Mouse (Mus musculus) lung, adult 2 months (tissue): ENCODE measurements around the gene Grxcr1.

Experiments
- CTCF ChIP-seq: fragments of 200-500 bp; IDR thresholded peaks from 2 replicates; pipeline ENCODE4 v1.5.1; 2011; ENCODE audit warnings: mild to moderate bottlenecking, low read length, control low read depth; ENCODE audit not compliant: insufficient read depth
- POLR2A ChIP-seq: fragments of 200-500 bp; IDR thresholded peaks from 2 replicates; pipeline ENCODE4 v1.6.1; 2011; ENCODE audit warnings: low read depth, mild to moderate bottlenecking, control low read depth, low read length, borderline replicate concordance; ENCODE audit errors: extremely low read depth

GRCm38 (mm10) chr5:68026658-68027422, 4.8 kb upstream of the Grxcr1 start:
- no peak for TF ChIP-seq POLR2A
- TF ChIP-seq CTCF = no peak
